Mouse (Mus musculus) urinary bladder, adult 18-20 months (tissue): ENCODE measurements around the gene Hivep2.
A peak's percentile ranks its signal among the peaks of the same experiment; 100 is the strongest.

Source experiments
- DNase-seq, 2 experiments: peaks; one replicate each; pipeline ENCODE4 v3.0.0; 2022; ENCODE audit warnings: low spot score in 2 of 2, mixed read lengths in 2 of 2

Gene Hivep2

GRCm38 (mm10) chr10:14048322-14048915 is 82.5 kb downstream of the Hivep2 start:
- no peak for DNase-seq

GRCm38 (mm10) chr10:14048916-14049445 is 83.1 kb downstream of the Hivep2 start:
- no peak for DNase-seq

GRCm38 (mm10) chr10:14049686-14050085 is 83.8 kb downstream of the Hivep2 start:
- DNase-seq, result no peak

- no peak for DNase-seq
These were observed 84.7 kb downstream of the Hivep2 start for GRCm38 (mm10) chr10:14050586-14050985.

- no peak for DNase-seq
These were observed 86.3 kb downstream of the Hivep2 start for GRCm38 (mm10) chr10:14052109-14052689.

- DNase-seq, result no peak
These were observed 89.0 kb downstream of the Hivep2 start for GRCm38 (mm10) chr10:14054860-14055259.

GRCm38 (mm10) chr10:14055533-14055981 is 89.7 kb downstream of the Hivep2 start:
- DNase-seq, result peak in 1 of 2 experiments; percentile 42

- no peak for DNase-seq
These were observed 90.2 kb downstream of the Hivep2 start for GRCm38 (mm10) chr10:14056057-14056456.

GRCm38 (mm10) chr10:14056584-14057451 is 90.9 kb downstream of the Hivep2 start:
- DNase-seq, result peak in 1 of 2 experiments; percentile 25

- DNase-seq, result no peak
These were observed 92.1 kb downstream of the Hivep2 start for GRCm38 (mm10) chr10:14057841-14058605.

GRCm38 (mm10) chr10:14058742-14059141 is 92.9 kb downstream of the Hivep2 start:
- no peak for DNase-seq

- DNase-seq, result no peak
These were observed 93.7 kb downstream of the Hivep2 start for GRCm38 (mm10) chr10:14059581-14059980.

- no peak for DNase-seq
These were observed 94.4 kb downstream of the Hivep2 start for GRCm38 (mm10) chr10:14060302-14060701.

GRCm38 (mm10) chr10:14063226-14063625 is 97.4 kb downstream of the Hivep2 start:
- DNase-seq, result no peak

- no peak for DNase-seq
These were observed 99.0 kb downstream of the Hivep2 start for GRCm38 (mm10) chr10:14064759-14065395.

GRCm38 (mm10) chr10:14067802-14068201 is 101.9 kb downstream of the Hivep2 start:
- no peak for DNase-seq

- DNase-seq, result no peak
These were observed 104.7 kb downstream of the Hivep2 start for GRCm38 (mm10) chr10:14070498-14071079.

GRCm38 (mm10) chr10:14072504-14072903 is 106.6 kb downstream of the Hivep2 start:
- no peak for DNase-seq

GRCm38 (mm10) chr10:14075767-14076166 is 109.9 kb downstream of the Hivep2 start:
- DNase-seq, result no peak

- no peak for DNase-seq
These were observed 111.0 kb downstream of the Hivep2 start for GRCm38 (mm10) chr10:14076880-14077279.

- no peak for DNase-seq
These were observed 115.0 kb downstream of the Hivep2 start for GRCm38 (mm10) chr10:14080830-14081229.
